Mouse (Mus musculus) inflammation-experienced regulatory T-cells, adult 16 weeks (primary cell): Measurements from ENCODE around the gene Chst2. TPM values are rescaled to one million over a fixed set of nuclear protein-coding genes. Genes with fewer than 3 reads are reported as not detected.

ENCODE experiments used
- polyA plus RNA-seq: library from polyadenylated mRNA; unstranded; fragments of 100-300 nt; shearing (Covaris generic); gene quantifications from one replicate; pipeline ENCODE4 v1.2.1, GENCODE M21; 2017

Chst2 gene
- 1.0 TPM for polyA plus RNA-seq

GRCm38 (mm10) chr9:95406571-95407561 is at the start of gene Chst2:
Gene Chst2 (minus strand): TSS chr9:95406722.

Other genes with a start within 250 kb of the Chst2 start
- gene U2surp, start 105.3 kb upstream of the Chst2 start, polyA plus RNA-seq = 183 TPM
- gene Paqr9, start 152.9 kb upstream of the Chst2 start, polyA plus RNA-seq = 0.06 TPM
- 0.15 TPM for gene Pcolce2, start 230.9 kb upstream of the Chst2 start, polyA plus RNA-seq